Mouse (Mus musculus): Measurements from ENCODE around the gene BC017158.

The BC017158 gene

DNA sequence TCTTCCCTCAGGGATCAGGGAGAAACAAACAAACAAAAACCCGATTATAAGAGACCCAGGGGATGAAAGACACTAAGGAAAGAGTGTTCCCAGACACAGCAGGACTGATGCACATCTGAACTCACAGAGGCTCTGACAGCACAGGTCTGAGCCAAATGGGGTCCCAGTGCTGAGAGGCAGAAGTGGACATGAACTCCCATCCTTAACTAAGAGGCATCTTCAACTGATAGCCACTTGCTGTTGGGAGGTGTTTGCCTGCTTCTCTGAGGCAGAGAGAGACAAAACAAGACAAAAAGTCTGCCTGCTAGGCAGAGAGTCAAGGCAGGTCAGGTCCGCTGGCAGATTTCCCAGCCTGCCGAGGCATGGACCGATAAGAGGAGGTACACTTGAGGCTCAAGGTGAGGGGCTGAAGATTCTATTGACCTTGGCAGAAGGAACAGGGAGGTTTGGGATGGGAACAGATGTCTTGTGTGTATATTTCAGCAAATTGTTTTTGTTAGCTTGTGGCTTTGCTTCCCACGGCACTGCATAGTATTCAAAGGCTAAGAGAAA, 41.1 kb downstream of the BC017158 start:
- no peak for DNase-seq (ENCODE audit: low spot score in 2 of 2)

- no peak for DNase-seq (ENCODE audit: low spot score in 2 of 2)
Measured at GRCm38 (mm10) chr7:128255757-128256156, 42.2 kb downstream of the BC017158 start.

GRCm38 (mm10) chr7:128254978-128255377, 43.0 kb downstream of the BC017158 start:
- no peak for DNase-seq (ENCODE audit: low spot score in 2 of 2)

DNA sequence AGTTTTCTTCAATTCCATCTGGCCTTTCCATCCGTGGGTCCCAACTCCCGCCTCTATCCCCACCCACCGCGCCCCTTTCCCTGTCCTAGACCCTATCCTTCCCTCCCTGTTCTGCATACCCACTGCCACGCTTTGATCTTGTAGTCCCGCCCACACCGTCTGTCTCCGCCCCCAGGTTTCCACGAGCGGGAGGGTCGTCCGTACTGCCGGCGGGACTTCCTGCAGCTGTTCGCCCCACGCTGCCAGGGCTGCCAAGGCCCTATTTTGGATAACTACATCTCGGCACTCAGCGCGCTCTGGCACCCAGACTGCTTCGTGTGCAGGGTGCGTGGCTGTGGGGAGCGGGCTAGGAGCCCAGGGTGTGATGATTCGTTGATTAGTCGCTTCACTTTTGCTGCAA, 45.4 kb downstream of the BC017158 start:
- DNase-seq (ENCODE audit: low spot score in 2 of 2) = peak in 1 of 2 experiments; percentile 79

DNA sequence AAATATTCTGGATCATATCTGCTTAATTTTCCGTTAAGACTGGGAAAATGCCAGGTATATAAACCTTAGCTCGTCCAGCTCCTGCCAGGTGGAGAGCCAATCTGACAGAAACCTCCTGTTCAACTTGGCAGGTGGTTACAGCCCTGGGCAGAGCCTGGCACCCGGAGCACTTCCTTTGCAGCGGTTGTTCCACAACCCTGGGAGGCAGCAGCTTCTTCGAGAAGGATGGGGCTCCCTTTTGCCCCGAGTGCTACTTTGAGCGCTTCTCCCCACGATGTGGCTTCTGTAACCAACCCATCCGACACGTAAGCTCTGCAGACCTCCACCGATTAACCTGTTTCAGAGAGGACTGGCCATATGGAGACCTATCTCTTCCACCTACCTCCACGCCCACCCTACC, 46.0 kb downstream of the BC017158 start:
- no peak for DNase-seq (ENCODE audit: low spot score in 2 of 2)

DNA sequence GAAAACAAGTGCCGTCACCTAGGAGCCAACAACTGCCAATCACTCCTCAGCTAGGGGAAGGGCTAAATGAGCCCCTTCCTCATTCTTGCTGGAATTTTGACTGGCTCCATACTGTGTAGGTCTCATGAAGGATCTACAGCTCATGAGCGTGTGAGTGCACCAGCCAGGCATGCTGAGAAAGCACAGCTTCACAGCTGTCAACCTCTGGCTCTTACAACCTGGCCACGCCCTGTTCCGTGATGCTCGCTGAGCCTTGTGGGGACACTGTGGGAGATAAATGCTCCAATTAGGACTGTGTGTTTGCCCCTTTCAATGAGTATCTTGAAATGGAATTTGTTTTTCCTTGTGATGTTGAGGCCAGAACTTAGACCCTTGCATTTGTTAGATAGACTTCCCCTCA, 48.0 kb downstream of the BC017158 start:
- DNase-seq (ENCODE audit: low spot score in 2 of 2) = no peak

GRCm38 (mm10) chr7:128248081-128249042, 49.6 kb downstream of the BC017158 start:
- no peak for DNase-seq (ENCODE audit: low spot score in 2 of 2)

DNA sequence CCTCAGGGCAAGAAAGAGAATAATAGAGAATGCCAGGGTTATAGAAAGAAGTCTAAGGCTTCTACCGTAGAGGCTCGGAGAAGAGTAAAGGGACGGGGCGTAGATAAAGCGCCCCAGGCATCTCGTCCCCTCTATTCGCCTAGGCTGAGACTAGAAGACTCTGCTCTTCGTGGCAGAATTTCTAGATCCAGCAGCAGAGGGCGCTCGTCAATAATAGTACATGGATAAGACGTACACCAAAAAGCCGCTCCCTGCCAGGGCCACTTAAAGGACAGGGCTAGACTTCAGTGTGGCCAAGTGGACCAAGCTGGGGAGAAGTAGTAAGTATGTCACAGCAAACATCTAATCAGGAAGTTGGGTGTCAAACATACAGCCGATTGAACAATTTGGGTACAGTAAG, 50.5 kb downstream of the BC017158 start:
- DNase-seq (ENCODE audit: low spot score in 2 of 2) = peak in 1 of 2 experiments; percentile 91

- DNase-seq (ENCODE audit: low spot score in 2 of 2) = peak in 1 of 2 experiments; percentile 57
Measured at GRCm38 (mm10) chr7:128246496-128247391, 51.2 kb downstream of the BC017158 start, which contains the start of gene Tgfb1i1. TSS of gene Tgfb1i1 (plus strand) at chr7:128246812.

- no peak for DNase-seq (ENCODE audit: low spot score in 2 of 2)
Measured at GRCm38 (mm10) chr7:128245547-128245946, 52.4 kb downstream of the BC017158 start.

DNA sequence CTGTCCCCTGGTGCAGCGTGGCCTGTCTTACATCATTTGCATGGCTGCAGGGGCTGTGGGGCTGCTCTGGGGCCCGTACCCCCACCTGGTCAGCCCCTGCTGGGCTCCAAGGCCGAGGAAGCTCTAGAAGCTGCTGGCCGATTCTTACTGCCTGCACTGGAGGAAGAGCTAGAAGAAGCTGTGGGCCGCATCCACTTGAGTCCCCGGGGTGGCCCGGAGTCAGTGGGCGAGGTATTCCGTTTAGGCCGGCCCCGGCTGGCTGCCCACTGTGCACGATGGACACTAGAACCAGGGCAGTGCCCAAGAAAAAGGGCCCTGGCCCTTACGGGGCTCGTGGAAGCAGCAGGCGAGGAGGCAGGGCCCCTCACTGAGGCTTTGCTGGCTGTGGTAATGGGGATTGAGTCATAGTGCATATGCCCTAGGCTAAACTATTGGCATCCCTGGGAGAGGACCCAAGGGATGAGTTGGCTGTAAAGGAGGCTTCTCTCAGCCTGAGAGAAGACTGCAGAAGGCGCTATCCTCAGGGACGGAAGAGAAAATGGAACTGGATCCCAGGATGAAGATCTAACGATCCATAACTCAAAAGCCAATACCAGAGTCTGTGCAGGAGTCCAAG, 53.5 kb downstream of the BC017158 start:
- DNase-seq (ENCODE audit: low spot score in 2 of 2) = no peak

- DNase-seq (ENCODE audit: low spot score in 2 of 2) = no peak
Measured at GRCm38 (mm10) chr7:128243921-128244320, 54.0 kb downstream of the BC017158 start.

GRCm38 (mm10) chr7:128242331-128242730, 55.6 kb downstream of the BC017158 start:
- DNase-seq (ENCODE audit: low spot score in 2 of 2) = no peak

DNA sequence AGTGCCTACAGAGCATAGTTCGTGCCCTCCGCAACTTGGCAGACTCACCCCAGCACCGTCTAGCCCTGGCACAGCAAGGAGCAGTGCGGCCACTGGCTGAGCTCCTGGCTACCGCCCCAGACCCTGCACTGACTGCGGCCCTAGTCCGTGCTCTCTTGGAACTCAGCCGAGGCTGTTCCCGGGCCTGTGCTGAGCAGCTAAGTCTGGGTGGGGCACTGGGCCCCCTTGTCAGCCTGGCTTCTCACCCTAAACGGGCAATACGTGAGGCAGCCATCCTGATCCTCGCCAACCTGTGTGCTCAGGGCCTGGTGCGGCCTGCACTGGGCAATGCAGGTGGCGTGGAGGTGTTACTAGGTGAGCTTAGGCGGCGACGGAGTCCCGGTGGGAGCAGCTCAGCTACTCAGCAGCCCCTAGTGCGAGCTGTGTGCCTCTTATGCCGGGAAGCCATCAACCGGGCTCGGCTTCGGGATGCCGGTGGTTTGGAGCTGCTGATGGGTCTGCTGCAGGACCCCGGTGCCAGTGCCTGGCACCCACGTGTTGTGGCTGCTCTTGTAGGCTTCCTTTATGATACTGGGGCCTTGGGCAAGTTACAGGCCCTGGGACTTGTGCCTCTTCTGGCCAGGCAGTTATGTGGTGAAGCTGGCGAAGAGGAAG, 57.7 kb downstream of the BC017158 start:
- no peak for DNase-seq (ENCODE audit: low spot score in 2 of 2)

GRCm38 (mm10) chr7:128238991-128239390, 59.0 kb downstream of the BC017158 start:
- DNase-seq (ENCODE audit: low spot score in 2 of 2) = no peak

DNA sequence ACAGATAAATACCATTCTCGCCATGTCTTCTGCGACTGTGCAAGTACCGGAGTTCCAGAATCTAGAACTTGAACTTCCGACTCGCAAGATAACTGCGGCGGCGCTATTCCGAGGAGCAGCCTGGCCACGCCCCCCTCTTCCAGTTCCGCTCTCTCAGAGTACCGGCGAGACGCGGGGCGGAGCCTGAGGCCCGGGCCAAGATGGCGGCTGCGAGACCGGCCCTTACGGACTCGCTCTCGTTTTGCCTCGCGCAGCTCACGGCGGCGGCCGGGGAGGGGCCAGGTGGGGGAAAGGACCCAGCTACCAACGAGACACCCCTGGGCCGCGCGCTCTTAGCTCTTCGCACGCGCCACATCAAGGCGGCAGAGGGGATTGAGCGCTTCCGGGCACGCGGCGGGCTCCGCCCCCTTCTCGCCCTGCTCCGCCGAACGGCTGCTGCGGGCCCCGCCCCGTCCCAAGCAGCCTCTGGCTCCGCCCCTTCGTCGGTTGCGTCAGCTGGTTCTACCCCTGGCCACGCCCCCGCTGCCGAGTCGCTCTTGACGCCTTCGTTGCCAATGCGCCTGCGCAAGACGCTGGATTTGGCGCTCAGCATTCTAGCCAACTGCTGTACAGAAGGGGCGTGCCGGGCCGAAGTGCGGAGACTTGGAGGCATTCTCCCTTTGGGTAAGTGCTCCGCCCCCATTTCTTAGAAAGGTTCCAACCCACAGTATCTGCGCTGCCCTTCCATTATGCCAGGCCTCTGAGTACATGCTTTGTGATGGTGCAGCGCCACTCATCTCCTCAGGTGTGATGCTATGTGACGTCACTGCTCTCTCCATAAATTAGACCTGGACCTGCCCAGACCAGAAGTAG, 59.8 kb downstream of the BC017158 start, which contains the start of gene 9130023H24Rik:
9130023H24Rik (minus strand) TSS at position 105 of the 852 bp plus-strand sequence.
- peak; percentile 96 to 99 for DNase-seq (ENCODE audit: low spot score in 2 of 2)

- no peak for DNase-seq (ENCODE audit: low spot score in 2 of 2)
Measured at GRCm38 (mm10) chr7:128237593-128237926, 60.4 kb downstream of the BC017158 start.

GRCm38 (mm10) chr7:128236856-128237592, 60.9 kb downstream of the BC017158 start, which contains the start of gene Armc5:
TSS of gene Armc5 (plus strand) at chr7:128237342.
- peak in 1 of 2 experiments; percentile 88 for DNase-seq (ENCODE audit: low spot score in 2 of 2)

- no peak for DNase-seq (ENCODE audit: low spot score in 2 of 2)
Measured at GRCm38 (mm10) chr7:128236426-128236825, 61.5 kb downstream of the BC017158 start.

Data from left cerebral cortex, adult 9 months (tissue).